Mouse (Mus musculus): Measurements from ENCODE around the gene Pfkm. TPM values are rescaled to one million over a fixed set of nuclear protein-coding genes. Genes with fewer than 3 reads are reported as not detected.

The Pfkm gene
- polyA plus RNA-seq (2012; fragmentation: generic; extraction: Trizol): 36.4 TPM
- long read RNA-seq, experiment 1, transcript Pfkm-201 (23 exons, 2,879 nt): major isoform, 7 of 29 reads
- long read RNA-seq, experiment 1, partial matches to known transcripts: 17 of 29 reads
- long read RNA-seq, experiment 1, other reads (novel, unspliced or antisense): 5 of 29 reads
- long read RNA-seq, experiment 2, transcript Pfkm-201 (23 exons, 2,879 nt): major isoform, 159 of 209 reads
- long read RNA-seq, experiment 2, partial matches to known transcripts: 20 of 209 reads
- long read RNA-seq, experiment 2, other reads (novel, unspliced or antisense): 29 of 209 reads

- TF ChIP-seq MYOD1 (IDR thresholded peaks at IDR 0.05; ENCODE audit: control insufficient read depth, insufficient read length, low read depth): no peak
- no peak for TF ChIP-seq MAX (IDR thresholded peaks at IDR 0.05)
- no peak for TF ChIP-seq USF1 (IDR thresholded peaks at IDR 0.05; ENCODE audit: low read depth)
- no peak for TF ChIP-seq CEBPB (IDR thresholded peaks at IDR 0.05; ENCODE audit: low read depth)
- no peak for TF ChIP-seq FOSL1 (IDR thresholded peaks at IDR 0.05; ENCODE audit: insufficient read depth, low read length, poor library complexity, severe bottlenecking)
- no peak for TF ChIP-seq MYOG (IDR thresholded peaks at IDR 0.05; ENCODE audit: control insufficient read depth, extremely low read depth, insufficient read length)
- TF ChIP-seq CTCF (IDR thresholded peaks at IDR 0.05; ENCODE audit: control insufficient read depth, insufficient read depth, insufficient read length): no peak
- Histone ChIP-seq H3K36me3 (ENCODE audit: control insufficient read depth, insufficient read depth) (peaks cover 23% of the 10 kb centered on the region), H3K27me3 (ENCODE audit: control insufficient read depth, insufficient read depth, insufficient read length) (no peaks in the 10 kb centered on the region), H3ac (ENCODE audit: control insufficient read depth, insufficient read length, low read depth) (peak within 1 kb of the TSS; percentile 85), H3K79me3 (ENCODE audit: low read depth) (peaks cover 50% of the 10 kb centered on the region), H3K79me2 (ENCODE audit: control insufficient read depth, insufficient read depth) (peaks cover 57% of the 10 kb centered on the region), H3K4me3 (ENCODE audit: insufficient read depth, poor library complexity, severe bottlenecking) (peak within 1 kb of the TSS; percentile 89)
Measured at GRCm38 (mm10) chr15:98092372-98093120, at the start of gene Pfkm. Pfkm (plus strand) TSS chr15:98092589.

- Histone ChIP-seq H3K36me3 (ENCODE audit: control insufficient read depth, insufficient read depth) (peaks cover 88% of the 10 kb centered on the region), H3K4me3 (ENCODE audit: insufficient read depth, poor library complexity, severe bottlenecking) (no peak overlapping the region), H3K27me3 (ENCODE audit: control insufficient read depth, insufficient read depth, insufficient read length) (no peaks in the 10 kb centered on the region), H3K79me3 (ENCODE audit: low read depth) (no peaks in the 10 kb centered on the region), H3K79me2 (ENCODE audit: control insufficient read depth, insufficient read depth) (no peaks in the 10 kb centered on the region), H3ac (ENCODE audit: control insufficient read depth, insufficient read length, low read depth) (no peak overlapping the region)
- TF ChIP-seq CTCF (IDR thresholded peaks at IDR 0.05; ENCODE audit: control insufficient read depth, insufficient read depth, insufficient read length) (no peak), USF1 (IDR thresholded peaks at IDR 0.05; ENCODE audit: low read depth) (no peak), CEBPB (IDR thresholded peaks at IDR 0.05; ENCODE audit: low read depth) (no peak), FOSL1 (IDR thresholded peaks at IDR 0.05; ENCODE audit: insufficient read depth, low read length, poor library complexity, severe bottlenecking) (no peak), MYOG (IDR thresholded peaks at IDR 0.05; ENCODE audit: control insufficient read depth, extremely low read depth, insufficient read length) (no peak), MYOD1 (IDR thresholded peaks at IDR 0.05; ENCODE audit: control insufficient read depth, insufficient read length, low read depth) (no peak), MAX (IDR thresholded peaks at IDR 0.05) (no peak)
Measured at GRCm38 (mm10) chr15:98043967-98044366, 48.4 kb upstream of the Pfkm start.

- Histone ChIP-seq H3ac (ENCODE audit: control insufficient read depth, insufficient read length, low read depth) (no peak overlapping the region), H3K36me3 (ENCODE audit: control insufficient read depth, insufficient read depth) (peaks cover 85% of the 10 kb centered on the region), H3K27me3 (ENCODE audit: control insufficient read depth, insufficient read depth, insufficient read length) (no peaks in the 10 kb centered on the region), H3K79me3 (ENCODE audit: low read depth) (no peaks in the 10 kb centered on the region), H3K4me3 (ENCODE audit: insufficient read depth, poor library complexity, severe bottlenecking) (no peak overlapping the region), H3K79me2 (ENCODE audit: control insufficient read depth, insufficient read depth) (no peaks in the 10 kb centered on the region)
- TF ChIP-seq CEBPB (IDR thresholded peaks at IDR 0.05; ENCODE audit: low read depth) (no peak), CTCF (IDR thresholded peaks at IDR 0.05; ENCODE audit: control insufficient read depth, insufficient read depth, insufficient read length) (no peak), MYOG (IDR thresholded peaks at IDR 0.05; ENCODE audit: control insufficient read depth, extremely low read depth, insufficient read length) (no peak), FOSL1 (IDR thresholded peaks at IDR 0.05; ENCODE audit: insufficient read depth, low read length, poor library complexity, severe bottlenecking) (no peak), USF1 (IDR thresholded peaks at IDR 0.05; ENCODE audit: low read depth) (no peak), MYOD1 (IDR thresholded peaks at IDR 0.05; ENCODE audit: control insufficient read depth, insufficient read length, low read depth) (no peak), MAX (IDR thresholded peaks at IDR 0.05) (no peak)
Measured at GRCm38 (mm10) chr15:98044387-98044786, 48.0 kb upstream of the Pfkm start.

GRCm38 (mm10) chr15:98048918-98049700, 43.3 kb upstream of the Pfkm start:
- no peaks in the 10 kb centered on the region for H3K79me3 ChIP-seq (ENCODE audit: low read depth)
- H3K79me2 ChIP-seq (ENCODE audit: control insufficient read depth, insufficient read depth): no peaks in the 10 kb centered on the region
- no peaks in the 10 kb centered on the region for H3K27me3 ChIP-seq (ENCODE audit: control insufficient read depth, insufficient read depth, insufficient read length)
- H3ac ChIP-seq (ENCODE audit: control insufficient read depth, insufficient read length, low read depth): peak overlapping the region; percentile 36
- H3K36me3 ChIP-seq (ENCODE audit: control insufficient read depth, insufficient read depth): peaks cover 78% of the 10 kb centered on the region
- no peak overlapping the region for H3K4me3 ChIP-seq (ENCODE audit: insufficient read depth, poor library complexity, severe bottlenecking)
- peak; percentile 84 for TF ChIP-seq MAX (IDR thresholded peaks at IDR 0.05)
- no peak for TF ChIP-seq CEBPB (IDR thresholded peaks at IDR 0.05; ENCODE audit: low read depth)
- TF ChIP-seq MYOD1 (IDR thresholded peaks at IDR 0.05; ENCODE audit: control insufficient read depth, insufficient read length, low read depth): peak; percentile 59
- TF ChIP-seq MYOG (IDR thresholded peaks at IDR 0.05; ENCODE audit: control insufficient read depth, extremely low read depth, insufficient read length): no peak
- TF ChIP-seq USF1 (IDR thresholded peaks at IDR 0.05; ENCODE audit: low read depth): no peak
- TF ChIP-seq FOSL1 (IDR thresholded peaks at IDR 0.05; ENCODE audit: insufficient read depth, low read length, poor library complexity, severe bottlenecking): peak; percentile 31
- no peak for TF ChIP-seq CTCF (IDR thresholded peaks at IDR 0.05; ENCODE audit: control insufficient read depth, insufficient read depth, insufficient read length)

GRCm38 (mm10) chr15:98051685-98052084, 40.7 kb upstream of the Pfkm start:
- no peak overlapping the region for H3K4me3 ChIP-seq (ENCODE audit: insufficient read depth, poor library complexity, severe bottlenecking)
- H3K36me3 ChIP-seq (ENCODE audit: control insufficient read depth, insufficient read depth): peaks cover 75% of the 10 kb centered on the region
- TF ChIP-seq MYOG (IDR thresholded peaks at IDR 0.05; ENCODE audit: control insufficient read depth, extremely low read depth, insufficient read length) (no peak), USF1 (IDR thresholded peaks at IDR 0.05; ENCODE audit: low read depth) (no peak), MAX (IDR thresholded peaks at IDR 0.05) (no peak), CEBPB (IDR thresholded peaks at IDR 0.05; ENCODE audit: low read depth) (no peak), MYOD1 (IDR thresholded peaks at IDR 0.05; ENCODE audit: control insufficient read depth, insufficient read length, low read depth) (no peak), FOSL1 (IDR thresholded peaks at IDR 0.05; ENCODE audit: insufficient read depth, low read length, poor library complexity, severe bottlenecking) (no peak)
- no peaks in the 10 kb centered on the region for H3K79me2 ChIP-seq (ENCODE audit: control insufficient read depth, insufficient read depth)
- H3ac ChIP-seq (ENCODE audit: control insufficient read depth, insufficient read length, low read depth): no peak overlapping the region
- H3K27me3 ChIP-seq (ENCODE audit: control insufficient read depth, insufficient read depth, insufficient read length): no peaks in the 10 kb centered on the region
- no peaks in the 10 kb centered on the region for H3K79me3 ChIP-seq (ENCODE audit: low read depth)
